Mouse (Mus musculus): ENCODE measurements around the gene Vps26b.
A peak's percentile ranks its signal among the peaks of the same experiment; 100 is the strongest.

Gene Vps26b

DNA sequence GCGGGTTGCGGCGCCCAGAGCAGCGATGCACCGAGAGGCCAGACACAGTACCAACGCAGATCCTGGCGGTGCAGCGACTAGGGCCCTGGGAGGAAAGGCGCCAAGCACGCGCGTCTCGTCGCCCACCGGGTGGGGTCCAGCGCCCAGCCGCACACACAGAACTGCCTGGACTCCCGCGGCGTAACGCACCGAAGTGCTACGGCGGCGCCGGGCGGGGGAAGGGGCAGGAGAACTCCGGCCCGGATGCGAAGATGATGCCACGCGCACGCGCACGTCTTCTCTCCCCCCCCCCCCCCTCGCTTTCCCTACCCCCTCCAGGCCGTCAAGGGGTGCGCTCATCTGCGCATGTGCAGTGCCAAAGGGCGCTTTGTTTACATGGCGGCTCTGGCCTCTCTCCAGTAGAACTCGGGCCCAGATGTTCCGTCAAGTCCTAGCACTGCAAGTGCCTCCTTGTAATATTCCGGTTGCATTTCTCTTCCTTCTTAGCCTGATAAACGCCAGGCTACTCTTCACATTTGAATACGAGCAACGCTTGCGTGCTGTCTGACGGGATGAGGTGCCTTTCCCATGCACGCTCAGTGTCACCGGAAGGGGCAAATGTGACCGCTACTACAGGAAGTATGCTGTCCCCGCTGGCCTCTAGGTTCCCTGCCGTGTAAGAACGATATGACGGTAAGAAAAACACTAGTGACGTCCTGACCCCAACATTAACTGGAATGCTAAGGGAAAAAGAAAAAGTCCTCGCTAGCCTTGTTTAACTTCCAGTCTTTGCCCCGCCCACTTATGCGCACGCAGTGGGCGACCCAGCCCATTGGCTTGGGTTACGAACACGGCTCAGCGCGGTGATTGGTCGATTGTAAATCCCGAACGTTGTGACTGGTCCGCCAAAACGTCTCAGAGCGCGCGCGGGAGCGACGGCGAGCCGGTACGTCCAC, at the start of gene Vps26b, which contains the start of gene Ncapd3:
TSS of gene Vps26b (minus strand) at position 238 of the 935 bp plus-strand sequence.
TSS of gene Ncapd3 (plus strand) at position 348 of the 935 bp plus-strand sequence.
- peak; percentile 98 to 99 for DNase-seq (ENCODE audit: low spot score in 2 of 2)

DNA sequence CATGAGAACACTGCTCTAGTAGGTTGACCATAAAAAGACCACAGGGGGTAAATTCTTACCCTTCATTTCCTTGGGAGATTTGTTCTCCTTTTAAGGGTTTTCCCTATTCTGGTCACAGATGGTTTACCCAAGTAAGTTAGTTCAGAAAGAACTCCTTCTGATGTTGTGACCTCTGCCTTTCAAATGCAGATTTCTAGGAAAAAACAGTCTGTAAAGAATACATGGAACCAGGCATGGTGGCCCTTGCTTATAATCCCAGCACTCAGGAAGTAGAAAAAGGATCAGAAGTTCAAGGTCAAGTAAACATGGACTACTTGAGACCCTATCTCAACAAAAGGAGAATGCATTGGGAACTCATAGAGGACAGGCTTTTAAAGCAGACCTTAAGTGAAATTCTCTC, 45.9 kb upstream of the Vps26b start:
- no peak for DNase-seq (ENCODE audit: low spot score in 2 of 2)

DNA sequence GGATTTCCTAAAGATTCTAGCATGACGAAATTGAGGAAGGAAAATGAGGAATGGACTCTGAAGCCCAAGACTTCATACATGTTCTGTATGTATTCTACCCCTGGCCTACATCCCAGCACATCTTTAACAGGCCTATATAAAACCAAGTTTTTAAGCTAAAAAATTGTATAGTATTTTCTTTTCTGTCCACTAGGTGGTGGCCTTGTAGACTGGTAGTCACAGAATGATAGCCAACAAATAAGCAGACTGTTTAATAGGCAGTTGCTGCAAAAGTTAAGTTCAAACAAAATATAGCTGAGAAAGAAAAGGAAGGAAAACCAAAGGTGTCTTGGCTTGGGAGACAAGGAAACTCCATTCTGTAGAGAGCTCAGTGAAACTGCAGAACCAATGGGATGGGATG, 44.8 kb upstream of the Vps26b start:
- no peak for DNase-seq (ENCODE audit: low spot score in 2 of 2)

DNA sequence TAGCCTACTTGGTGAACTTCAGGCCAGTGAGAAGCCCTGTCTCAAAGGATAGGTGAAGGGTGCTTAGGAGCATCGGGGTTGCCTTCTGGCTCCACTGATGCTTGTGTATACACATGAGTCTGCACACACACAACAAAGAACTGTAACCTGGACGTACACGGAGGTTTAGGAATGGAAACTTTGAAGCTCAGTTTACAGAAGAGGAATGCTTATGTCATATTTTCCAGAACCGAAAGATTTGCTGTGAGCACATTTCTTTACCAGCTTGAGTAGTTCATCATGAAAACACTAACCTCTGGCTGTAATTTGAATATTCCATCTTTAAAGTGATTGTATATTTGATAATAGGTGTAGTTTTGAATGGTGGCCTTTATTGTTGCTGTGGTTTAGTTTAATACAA, 41.0 kb upstream of the Vps26b start:
- DNase-seq (ENCODE audit: low spot score in 2 of 2), result no peak

DNA sequence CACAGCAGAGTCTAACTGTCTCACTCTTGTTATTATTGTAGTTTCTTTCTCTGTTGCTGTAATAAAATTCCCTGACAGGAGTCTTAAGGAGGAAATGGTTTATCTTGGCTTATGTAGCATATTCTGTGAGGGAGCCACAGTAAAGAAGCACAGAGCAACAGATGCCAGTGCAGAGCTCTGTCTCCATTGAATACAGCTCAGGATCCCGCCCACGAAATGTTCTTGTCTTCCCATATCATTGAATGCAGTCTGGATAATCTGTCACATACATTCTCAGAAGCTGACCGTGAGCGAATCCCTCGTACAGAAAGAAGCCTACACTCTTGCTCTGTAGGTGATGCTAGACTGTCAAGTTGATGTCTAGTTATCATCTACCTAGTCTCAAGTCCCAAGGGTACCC, 28.5 kb upstream of the Vps26b start:
- DNase-seq (ENCODE audit: low spot score in 2 of 2), result peak; percentile 38 to 58

DNA sequence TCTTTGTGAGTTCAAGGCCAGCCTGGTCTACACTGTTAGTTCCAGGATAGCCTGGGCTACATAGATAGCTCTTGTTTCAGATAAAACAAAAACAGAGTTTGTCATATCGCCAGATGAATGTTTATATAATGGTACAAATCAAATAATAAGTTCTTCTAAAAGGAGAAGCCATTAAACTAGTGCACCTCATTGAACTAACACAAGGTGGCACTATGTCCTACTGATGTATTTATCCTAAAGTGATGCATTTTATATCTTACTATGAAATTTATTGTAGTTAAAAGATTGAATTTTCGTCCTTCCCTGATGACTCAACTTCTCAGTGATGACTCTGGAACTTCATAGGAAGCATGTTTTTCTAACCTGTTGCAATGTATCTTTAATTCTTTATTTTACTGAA, 19.6 kb upstream of the Vps26b start:
- no peak for DNase-seq (ENCODE audit: low spot score in 2 of 2)

DNA sequence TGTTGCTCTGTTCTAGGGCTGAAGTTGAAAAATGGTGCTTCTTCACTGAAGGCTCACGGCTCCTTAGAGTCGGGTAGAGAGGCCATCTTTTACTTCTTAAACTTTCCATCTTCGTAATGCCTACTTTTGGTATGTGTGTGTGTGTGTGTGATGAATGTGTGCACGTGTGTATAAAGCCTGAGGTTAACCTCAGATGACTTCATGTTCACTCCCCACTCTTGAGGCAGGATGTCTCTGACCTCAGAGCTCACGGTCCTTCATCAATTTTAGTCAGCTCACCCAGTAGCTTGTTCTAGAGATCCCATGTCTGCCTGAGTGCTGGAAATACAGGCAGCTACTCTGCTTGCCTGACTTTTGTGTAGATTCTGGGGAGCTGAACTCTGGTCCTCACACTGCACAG, 14.0 kb upstream of the Vps26b start:
- DNase-seq (ENCODE audit: low spot score in 2 of 2), result no peak

DNA sequence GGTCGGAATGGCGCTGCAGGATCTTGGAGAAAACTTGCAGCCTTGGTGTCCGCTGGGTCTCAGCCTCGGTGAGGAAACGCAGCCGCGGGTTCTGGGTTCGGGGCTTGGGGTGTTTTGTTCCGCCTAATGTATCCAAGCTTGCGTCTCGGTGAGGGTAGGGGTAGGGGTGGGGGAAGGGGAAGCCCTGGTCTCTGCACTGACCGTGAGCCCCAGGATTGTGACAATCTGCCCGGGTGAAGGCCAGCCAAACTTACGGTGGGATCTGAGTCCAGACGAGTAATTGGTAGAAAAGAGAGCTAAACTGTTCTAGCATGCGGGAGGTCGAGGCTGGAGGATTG, 867 bp upstream of the Vps26b start:
- no peak for DNase-seq (ENCODE audit: low spot score in 2 of 2)

DNA sequence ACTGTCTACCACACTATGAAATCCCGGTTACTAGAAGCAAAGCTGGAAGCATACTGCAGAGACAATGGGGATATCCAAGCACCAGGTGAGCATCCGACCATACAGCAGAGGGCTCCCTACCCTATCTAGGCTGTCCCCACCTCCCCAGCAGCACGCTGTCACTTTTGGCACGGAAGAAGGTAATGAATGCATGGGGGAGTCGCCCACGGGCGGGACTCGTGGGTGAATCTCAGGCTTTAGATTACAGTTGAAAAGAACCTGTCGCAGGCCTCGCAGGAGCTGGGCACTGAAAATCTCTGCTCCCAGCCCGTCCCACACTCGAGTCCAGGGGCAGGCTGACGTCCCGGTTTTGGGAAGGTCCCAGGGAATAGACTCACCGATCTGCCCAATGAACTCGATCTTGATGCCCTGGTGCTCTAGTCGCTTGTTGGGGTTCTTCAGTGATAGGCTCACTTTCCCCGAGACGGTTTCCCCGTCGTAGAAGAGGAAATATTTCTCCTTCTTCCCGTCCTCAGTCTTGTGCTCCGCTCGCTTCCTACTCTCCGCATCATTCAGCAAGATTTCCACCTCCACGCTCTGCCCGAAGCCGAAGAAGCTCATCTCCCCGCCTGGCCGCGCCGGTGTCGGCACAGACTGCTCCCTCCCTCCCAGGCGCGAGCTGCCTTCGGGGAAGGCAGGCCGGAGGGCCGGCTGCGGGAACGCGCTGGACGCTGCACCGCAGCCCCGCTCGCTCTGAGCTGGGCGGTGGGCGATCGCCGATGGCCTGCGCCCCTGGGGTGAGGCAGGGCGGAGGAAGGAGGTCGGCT, 640 bp downstream of the Vps26b start:
- DNase-seq (ENCODE audit: low spot score in 2 of 2), result peak; percentile 67 to 79

DNA sequence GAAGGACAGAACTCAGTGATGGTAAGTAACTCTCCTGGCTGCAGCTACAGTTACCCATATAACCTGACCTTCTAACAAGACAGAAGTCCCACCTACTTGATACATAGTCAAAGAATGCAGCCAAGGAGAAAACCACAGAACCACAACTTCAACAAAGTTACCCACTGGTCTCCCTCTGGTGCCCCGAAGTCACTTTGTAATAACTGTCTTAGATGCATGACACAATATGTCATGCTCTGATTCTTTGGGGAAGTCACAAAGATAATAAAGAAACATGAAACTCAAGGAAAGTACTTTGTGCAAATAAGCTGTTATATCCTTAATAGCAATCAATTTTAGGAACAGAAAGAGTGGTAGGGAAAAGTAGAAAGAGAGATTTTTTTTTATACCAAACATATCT, 3.2 kb downstream of the Vps26b start:
- DNase-seq (ENCODE audit: low spot score in 2 of 2), result no peak

DNA sequence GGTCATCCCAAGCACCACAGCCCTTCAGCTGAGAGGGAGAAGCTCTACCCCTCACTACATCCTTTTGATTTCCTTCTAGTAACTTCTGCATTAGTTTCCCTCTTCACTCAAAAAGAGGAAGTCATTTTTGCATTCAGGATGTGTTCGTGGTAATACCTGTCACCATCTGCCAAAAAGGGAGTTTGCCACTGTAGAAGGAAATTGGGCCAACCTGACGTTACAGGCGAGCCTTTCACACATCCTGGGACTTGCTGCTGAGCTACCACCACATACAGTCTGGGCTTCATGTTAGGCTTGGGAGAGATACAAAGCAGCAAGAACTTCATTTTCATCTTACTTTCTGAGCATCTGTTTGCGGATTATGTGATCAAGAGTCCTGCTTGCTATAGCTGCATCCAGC, 6.2 kb downstream of the Vps26b start:
- DNase-seq (ENCODE audit: low spot score in 2 of 2), result no peak

DNA sequence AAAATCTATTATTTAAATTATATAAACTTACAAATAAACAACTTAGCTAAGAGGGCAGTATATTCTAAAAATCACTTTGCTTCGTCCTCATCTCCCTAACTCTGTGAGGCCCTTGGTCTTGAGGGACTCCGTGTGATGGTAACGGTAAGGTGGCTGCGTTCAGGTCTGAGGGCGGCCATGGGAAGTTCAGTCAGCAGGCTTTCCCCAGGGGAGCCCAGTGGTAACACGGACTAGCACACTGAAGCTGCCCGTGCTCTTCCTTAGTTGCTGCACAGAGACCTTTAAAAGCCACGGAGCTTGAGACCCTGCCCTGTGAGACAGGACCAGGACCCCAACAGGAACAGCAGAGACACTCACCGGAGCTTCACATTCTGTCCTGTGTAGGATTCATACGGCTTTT, 10.9 kb downstream of the Vps26b start:
- no peak for DNase-seq (ENCODE audit: low spot score in 2 of 2)

DNA sequence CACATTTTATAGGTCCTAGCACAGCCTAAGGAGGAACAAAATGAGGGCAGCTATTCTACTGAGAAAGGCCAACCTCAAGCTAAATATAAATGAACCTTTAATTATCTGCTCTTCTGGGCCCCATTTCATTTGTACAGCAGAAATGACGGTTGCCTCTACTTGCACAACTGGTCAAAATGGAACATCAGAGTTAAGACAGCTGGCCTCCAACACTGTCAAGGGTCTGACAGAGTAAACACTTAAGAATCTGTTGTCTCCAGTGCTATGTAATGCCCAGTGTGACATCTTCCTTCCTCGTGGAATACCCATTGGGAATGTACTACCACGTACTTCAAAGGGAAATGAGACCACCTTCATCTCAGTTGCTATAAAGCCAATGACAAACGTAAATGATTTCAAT, 18.3 kb downstream of the Vps26b start:
- no peak for DNase-seq (ENCODE audit: low spot score in 2 of 2)

DNA sequence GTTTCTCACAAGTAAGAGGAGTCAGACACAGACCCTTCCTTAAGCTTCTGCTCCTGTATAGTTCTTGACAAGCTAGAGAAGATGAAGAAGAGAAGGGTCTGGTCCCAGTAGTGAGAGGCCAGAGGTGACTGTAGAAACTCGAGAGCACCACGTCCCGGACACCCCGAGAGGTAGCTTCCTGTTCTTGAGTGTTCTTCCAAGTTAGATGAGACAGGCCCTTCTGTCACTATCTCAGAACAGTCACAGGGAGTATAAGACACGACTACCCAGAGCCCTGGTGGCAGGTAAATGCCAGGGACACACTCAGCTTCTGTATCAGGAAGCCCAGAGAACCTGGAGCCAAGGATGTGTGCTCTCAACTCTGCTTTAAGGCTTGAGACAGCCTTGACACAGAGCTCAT, 20.6 kb downstream of the Vps26b start:
- no peak for DNase-seq (ENCODE audit: low spot score in 2 of 2)

DNA sequence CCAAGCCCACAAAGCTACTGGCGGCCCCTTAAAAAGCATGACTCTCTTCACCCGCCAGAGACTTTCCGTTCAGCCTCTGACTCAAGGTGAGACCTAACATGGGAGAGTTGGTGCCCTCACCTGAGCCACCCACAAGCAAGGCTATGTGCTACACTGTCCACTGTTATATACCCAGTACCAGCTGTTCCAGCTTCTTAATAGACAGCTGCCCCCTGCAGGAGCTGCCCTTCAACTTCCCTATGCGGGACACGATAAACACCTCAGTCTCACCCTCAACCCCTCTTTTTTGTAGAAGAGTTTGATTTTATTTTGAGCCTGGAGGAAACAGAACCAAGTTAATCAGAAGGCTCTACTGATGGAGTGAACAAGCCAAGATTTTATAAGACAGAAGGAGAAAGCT, 23.0 kb downstream of the Vps26b start:
- no peak for DNase-seq (ENCODE audit: low spot score in 2 of 2)

DNA sequence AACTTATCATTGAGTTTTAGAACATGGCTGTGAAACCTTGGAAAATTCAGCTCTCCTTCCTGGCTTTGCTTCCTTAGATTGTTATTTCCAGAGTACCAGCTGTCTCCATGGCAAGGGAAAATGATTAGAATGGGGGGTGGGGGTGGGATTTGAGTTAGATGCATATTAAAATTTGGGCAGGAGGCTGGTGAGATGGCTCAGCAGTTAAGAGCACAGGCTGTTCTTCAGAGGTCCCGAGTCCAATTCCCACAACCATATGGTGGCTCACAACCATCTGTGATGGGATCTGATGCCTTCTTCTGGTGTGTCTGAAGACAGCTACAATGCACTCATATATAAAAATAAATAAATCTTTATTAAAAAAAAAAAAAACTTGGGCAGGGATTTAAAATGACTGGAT, 23.9 kb downstream of the Vps26b start:
- DNase-seq (ENCODE audit: low spot score in 2 of 2), result peak in 1 of 2 experiments; percentile 60

DNA sequence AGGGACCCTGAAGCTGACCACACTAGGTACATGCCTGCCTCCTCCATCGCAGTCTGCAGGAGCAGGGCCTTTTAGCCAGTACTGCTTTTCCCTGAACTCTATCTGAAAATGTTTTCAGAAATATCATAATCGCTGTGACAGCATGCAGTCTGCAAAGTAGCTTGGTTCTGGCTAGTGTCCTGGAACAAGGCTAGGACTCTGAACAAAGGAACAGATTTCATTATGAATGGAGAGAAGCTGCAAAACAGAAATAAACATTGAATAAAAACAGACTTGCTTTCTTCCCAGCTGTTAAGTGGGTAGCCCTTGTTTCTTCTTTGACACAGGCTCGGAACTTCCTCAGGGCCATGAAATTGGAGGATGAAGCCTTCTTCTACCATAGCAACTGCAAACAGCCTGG, 24.6 kb downstream of the Vps26b start:
- no peak for DNase-seq (ENCODE audit: low spot score in 2 of 2)

DNA sequence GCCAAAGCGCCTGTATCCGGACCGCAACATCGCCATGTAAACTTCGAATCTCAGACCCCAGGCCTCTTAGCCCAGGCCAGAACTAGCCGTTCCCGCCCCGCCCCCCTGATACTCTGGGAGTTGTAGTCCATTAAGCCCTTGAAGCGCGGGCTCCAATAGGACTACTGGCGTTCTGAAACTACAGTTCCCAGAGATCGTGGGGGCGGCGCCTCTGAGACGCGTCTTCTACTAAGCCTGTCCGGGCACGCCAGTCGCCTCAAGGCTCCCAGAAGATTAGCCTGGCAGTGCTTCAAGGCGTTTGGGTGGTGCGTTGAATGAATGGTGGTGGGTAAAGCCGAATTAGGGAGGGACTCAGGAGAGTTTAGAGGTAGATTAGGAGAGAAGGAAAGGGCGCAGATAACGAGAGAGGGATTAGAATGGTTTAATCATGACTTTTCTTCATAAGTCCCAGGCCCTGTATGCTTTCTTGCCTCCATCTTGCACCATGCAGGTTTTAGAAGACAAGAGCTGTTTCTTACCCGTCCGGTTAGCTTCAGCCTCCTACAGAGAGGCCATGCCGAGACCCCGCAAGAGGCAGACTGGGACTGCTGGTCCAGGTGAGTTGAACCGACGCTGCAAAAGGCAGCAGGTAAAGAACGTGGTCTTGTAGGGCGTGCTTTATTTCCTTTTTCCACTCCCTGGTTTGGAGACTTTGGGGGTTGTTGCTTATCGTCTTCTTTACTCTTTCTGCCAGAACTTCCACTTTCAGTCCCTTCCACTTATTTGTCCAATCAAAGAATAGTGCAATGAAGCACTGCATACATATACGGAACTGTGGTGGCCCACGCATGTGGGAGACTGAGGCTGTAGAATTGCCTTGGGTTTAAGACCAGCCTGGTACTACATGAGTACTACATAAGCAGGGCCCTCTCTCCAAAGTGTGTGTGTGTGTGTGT, 30.1 kb downstream of the Vps26b start, which contains the start of the genes Acad8 and Thyn1:
TSS of gene Acad8 (minus strand) at position 106 of the 935 bp plus-strand sequence.
TSS of gene Thyn1 (plus strand) at position 250 of the 935 bp plus-strand sequence.
- peak; percentile 98 to 99 for DNase-seq (ENCODE audit: low spot score in 2 of 2)

DNA sequence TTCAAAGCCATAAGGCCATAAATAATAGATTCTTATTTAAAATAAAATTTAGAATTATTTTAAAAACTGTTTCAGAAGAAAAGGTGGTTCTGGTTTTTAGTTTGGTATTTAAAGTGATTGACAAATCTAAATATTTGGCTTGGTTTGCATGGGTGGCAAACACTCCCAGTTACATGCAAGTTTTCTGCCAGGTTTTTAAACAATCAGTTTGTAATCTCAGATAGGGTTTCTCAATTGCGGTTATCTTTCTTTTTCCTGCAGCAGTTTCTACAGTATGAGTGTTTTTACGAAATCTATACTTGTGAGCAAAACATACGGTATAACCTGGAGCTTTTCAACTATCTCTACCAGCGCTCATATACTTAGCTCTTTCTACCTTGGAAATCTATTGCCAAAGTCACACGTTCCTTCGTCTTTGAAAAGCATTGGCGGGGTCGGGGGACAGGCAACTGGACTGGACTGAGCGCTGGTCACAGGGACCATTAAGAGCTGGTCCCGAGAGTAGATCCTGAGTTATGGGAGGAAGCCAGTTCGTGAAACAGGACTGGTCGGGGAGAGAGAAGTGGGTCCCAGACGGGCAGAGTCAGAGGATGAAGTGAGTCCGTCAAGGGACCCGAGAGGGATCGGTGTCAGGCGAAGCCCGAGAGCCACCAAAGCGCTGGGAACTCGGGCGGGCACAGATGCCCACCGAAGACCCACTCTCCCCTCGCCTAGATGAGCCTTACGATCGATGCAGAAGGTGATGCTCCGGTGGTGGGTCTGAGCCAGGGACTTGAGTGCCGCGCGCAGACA, 31.0 kb downstream of the Vps26b start:
- DNase-seq (ENCODE audit: low spot score in 2 of 2), result peak in 1 of 2 experiments; percentile 43

DNA sequence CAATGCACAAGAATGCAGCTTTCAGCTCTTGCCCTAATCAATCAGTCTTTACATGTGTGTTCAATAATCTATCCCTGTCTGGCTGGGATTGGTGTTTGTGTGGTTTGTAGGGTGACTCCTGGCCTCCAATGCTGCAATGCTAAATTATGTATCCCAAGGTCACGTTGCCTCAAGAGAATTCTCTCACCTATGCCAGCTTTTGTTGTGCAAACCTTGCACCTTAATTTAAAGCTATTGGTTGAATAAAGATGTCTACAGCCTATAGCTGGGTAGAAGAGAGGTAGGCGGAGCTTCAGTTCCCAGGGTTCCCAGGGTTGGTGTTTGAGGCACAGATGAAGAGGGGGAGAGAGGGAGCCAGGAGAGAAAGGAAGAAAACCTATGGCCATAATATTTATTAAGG, 32.4 kb downstream of the Vps26b start:
- DNase-seq (ENCODE audit: low spot score in 2 of 2), result no peak

DNA sequence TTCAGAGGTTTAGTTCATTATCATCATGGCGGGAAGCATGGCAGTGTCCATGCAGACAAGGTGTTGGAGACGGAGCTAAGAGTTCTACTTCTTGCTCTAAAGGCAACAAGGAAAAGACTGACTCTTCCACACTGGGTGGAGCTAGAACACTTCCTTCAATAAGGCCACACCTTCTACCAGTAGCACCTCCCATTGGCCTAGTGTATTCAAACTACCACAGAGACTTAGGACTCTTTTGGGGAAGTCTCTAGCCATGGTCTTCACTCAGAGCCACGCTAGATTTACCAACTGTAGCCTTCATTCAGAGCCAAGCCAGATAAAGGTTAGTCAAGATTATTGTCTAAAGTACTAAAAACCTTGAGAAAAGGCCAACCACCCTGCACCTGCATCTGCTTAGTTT, 32.8 kb downstream of the Vps26b start:
- no peak for DNase-seq (ENCODE audit: low spot score in 2 of 2)

All from right cerebral cortex, postnatal 10 days (tissue).